Mouse (Mus musculus): ENCODE measurements around the gene Ninj2. TPM values are rescaled to one million over a fixed set of nuclear protein-coding genes. Genes with fewer than 3 reads are reported as not detected.

Ninj2 gene
- total RNA-seq, 1 experiment = 1.2 TPM

DNA sequence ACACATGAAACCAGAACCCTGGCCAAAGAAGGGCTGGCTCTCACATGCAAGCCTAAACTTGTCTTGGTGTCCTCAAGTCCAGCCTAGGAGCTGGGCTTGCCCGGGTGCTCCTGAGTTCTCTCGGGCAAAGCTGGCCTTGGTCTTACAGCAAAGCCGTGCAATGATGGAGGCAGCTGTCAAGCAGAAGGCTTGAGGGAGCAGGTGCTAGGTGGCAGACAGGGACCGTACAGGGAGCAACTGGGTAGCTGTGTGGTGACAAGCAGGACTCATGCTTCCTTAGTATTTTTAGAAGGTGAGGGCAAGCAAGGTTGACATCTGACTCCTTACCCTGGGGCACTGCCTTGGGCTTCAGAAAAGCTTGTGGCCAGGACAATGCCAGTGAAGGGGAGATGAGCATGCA lies 90.6 kb downstream of the Ninj2 start:
- TF ChIP-seq CHD2 (IDR thresholded peaks at IDR 0.05; ENCODE audit: low read depth, low read length) = no peak
- TF ChIP-seq HCFC1 (IDR thresholded peaks at IDR 0.05; ENCODE audit: borderline replicate concordance, insufficient read depth, low read length) = no peak
- no peak for TF ChIP-seq ZC3H11A (IDR thresholded peaks at IDR 0.05; ENCODE audit: borderline replicate concordance, low read depth, low read length)
- no peak for TF ChIP-seq MAFK (IDR thresholded peaks at IDR 0.05; ENCODE audit: insufficient read depth, low read depth, low read length)
- no peak for TF ChIP-seq ZNF384 (IDR thresholded peaks at IDR 0.05; ENCODE audit: low read depth, low read length)
- no peaks in the 10 kb centered on the region for H3K36me3 ChIP-seq (ENCODE audit: control insufficient read depth, insufficient read depth, low read length, poor library complexity, severe bottlenecking)
- H3K4me3 ChIP-seq (ENCODE audit: insufficient read depth in 1 of 2, low read depth in 1 of 2, low read length in 2 of 2, poor library complexity in 1 of 2, severe bottlenecking in 1 of 2) = no peak overlapping the region
- no peak for DNase-seq (ENCODE audit: low read depth, low spot score)
- in situ Hi-C loops (cut with MboI; ENCODE audit: low sequenced_read_pairs in 2 of 2, unreplicated experiment in 2 of 2) = loop anchor here in 1 of 2 experiments (25.0 kb wide), 1 partner anchor 696 kb away; the partner anchor contains the start of gene Fbxl14
- no peak overlapping the region for H3K27ac ChIP-seq (ENCODE audit: insufficient read depth, low read depth, low read length, poor library complexity, severe bottlenecking)
- H3K9ac ChIP-seq (ENCODE audit: insufficient read depth, low read depth, low read length, poor library complexity, severe bottlenecking) = no peak overlapping the region
- H3K4me1 ChIP-seq (ENCODE audit: control insufficient read depth in 2 of 2, insufficient read depth in 2 of 2, low read length in 2 of 2, poor library complexity in 1 of 2) = peaks cover 0 to 36% of the 10 kb centered on the region in 2 experiments; a peak in 3 of 4 replicates
- H3K9me3 ChIP-seq (ENCODE audit: control insufficient read depth, insufficient read depth, low read depth, low read length) = no peaks in the 10 kb centered on the region

- peak overlapping the region; percentile 26; a peak in 2 of 4 replicates for H3K4me3 ChIP-seq (ENCODE audit: insufficient read depth in 1 of 2, low read depth in 1 of 2, low read length in 2 of 2, poor library complexity in 1 of 2, severe bottlenecking in 1 of 2)
- no peak for DNase-seq (ENCODE audit: low read depth, low spot score)
- H3K9ac ChIP-seq (ENCODE audit: insufficient read depth, low read depth, low read length, poor library complexity, severe bottlenecking) = peak overlapping the region; percentile 54; the same call in 1 of the 2 replicates
- H3K4me1 ChIP-seq (ENCODE audit: control insufficient read depth in 2 of 2, insufficient read depth in 2 of 2, low read length in 2 of 2, poor library complexity in 1 of 2) = peaks cover 6 to 43% of the 10 kb centered on the region in 2 experiments
- in situ Hi-C loops (cut with MboI; ENCODE audit: low sequenced_read_pairs in 2 of 2, unreplicated experiment in 2 of 2) = loop anchor here in 1 of 2 experiments (25.0 kb wide), 1 partner anchor 698 kb away; the partner anchor contains the start of gene Fbxl14
- H3K36me3 ChIP-seq (ENCODE audit: control insufficient read depth, insufficient read depth, low read length, poor library complexity, severe bottlenecking) = no peaks in the 10 kb centered on the region
- peak overlapping the region; percentile 71; the same call in 1 of the 2 replicates for H3K27ac ChIP-seq (ENCODE audit: insufficient read depth, low read depth, low read length, poor library complexity, severe bottlenecking)
- no peak for TF ChIP-seq ZC3H11A (IDR thresholded peaks at IDR 0.05; ENCODE audit: borderline replicate concordance, low read depth, low read length)
- TF ChIP-seq ZNF384 (IDR thresholded peaks at IDR 0.05; ENCODE audit: low read depth, low read length) = peak; percentile 88
- no peaks in the 10 kb centered on the region for H3K9me3 ChIP-seq (ENCODE audit: control insufficient read depth, insufficient read depth, low read depth, low read length)
These were observed 92.0 kb downstream of the Ninj2 start for GRCm38 (mm10) chr6:120185012-120185730.

GRCm38 (mm10) chr6:120185756-120186155 lies 92.6 kb downstream of the Ninj2 start:
- no peak for TF ChIP-seq HCFC1 (IDR thresholded peaks at IDR 0.05; ENCODE audit: borderline replicate concordance, insufficient read depth, low read length)
- TF ChIP-seq MAFK (IDR thresholded peaks at IDR 0.05; ENCODE audit: insufficient read depth, low read depth, low read length) = peak; percentile 44; the same call in 1 of the 2 replicates
- no peak for DNase-seq (ENCODE audit: low read depth, low spot score)
- Histone ChIP-seq H3K9me3 (ENCODE audit: control insufficient read depth, insufficient read depth, low read depth, low read length) (no peaks in the 10 kb centered on the region), H3K4me3 (ENCODE audit: insufficient read depth in 1 of 2, low read depth in 1 of 2, low read length in 2 of 2, poor library complexity in 1 of 2, severe bottlenecking in 1 of 2) (peak overlapping the region; percentile 26; a peak in 2 of 4 replicates), H3K4me1 (ENCODE audit: control insufficient read depth in 2 of 2, insufficient read depth in 2 of 2, low read length in 2 of 2, poor library complexity in 1 of 2) (peaks cover 6 to 43% of the 10 kb centered on the region in 2 experiments), H3K27ac (ENCODE audit: insufficient read depth, low read depth, low read length, poor library complexity, severe bottlenecking) (peak overlapping the region; percentile 71; the same call in 1 of the 2 replicates), H3K9ac (ENCODE audit: insufficient read depth, low read depth, low read length, poor library complexity, severe bottlenecking) (peak overlapping the region; percentile 54; the same call in 1 of the 2 replicates), H3K36me3 (ENCODE audit: control insufficient read depth, insufficient read depth, low read length, poor library complexity, severe bottlenecking) (no peaks in the 10 kb centered on the region)
- in situ Hi-C loops (cut with MboI; ENCODE audit: low sequenced_read_pairs in 2 of 2, unreplicated experiment in 2 of 2) = loop anchor here in 1 of 2 experiments (25.0 kb wide), 1 partner anchor 698 kb away; the partner anchor contains the start of gene Fbxl14

DNA sequence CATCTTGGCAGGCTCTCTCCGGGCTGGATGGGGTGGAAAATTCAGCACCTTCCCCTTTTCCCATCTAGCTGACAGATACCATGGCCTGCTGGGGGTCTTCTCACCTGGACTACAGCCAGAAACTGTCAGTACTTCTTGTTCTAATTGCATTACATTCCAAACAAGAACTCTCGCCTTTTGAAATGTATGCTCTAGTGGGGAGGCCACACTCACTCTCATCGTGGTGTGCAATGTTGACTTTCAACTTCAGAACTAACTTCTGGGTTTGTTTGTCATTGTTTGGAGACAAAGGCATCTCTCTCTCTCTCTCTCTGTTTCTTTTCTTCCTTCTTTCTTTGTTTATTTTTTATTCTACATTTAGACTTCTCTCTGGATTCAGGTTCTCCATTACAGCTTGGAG lies 93.4 kb downstream of the Ninj2 start:
- Histone ChIP-seq H3K27ac (ENCODE audit: insufficient read depth, low read depth, low read length, poor library complexity, severe bottlenecking) (peak overlapping the region; percentile 74; the same call in 1 of the 2 replicates), H3K4me3 (ENCODE audit: insufficient read depth in 1 of 2, low read depth in 1 of 2, low read length in 2 of 2, poor library complexity in 1 of 2, severe bottlenecking in 1 of 2) (no peak overlapping the region), H3K36me3 (ENCODE audit: control insufficient read depth, insufficient read depth, low read length, poor library complexity, severe bottlenecking) (no peaks in the 10 kb centered on the region), H3K9me3 (ENCODE audit: control insufficient read depth, insufficient read depth, low read depth, low read length) (no peaks in the 10 kb centered on the region), H3K9ac (ENCODE audit: insufficient read depth, low read depth, low read length, poor library complexity, severe bottlenecking) (no peak overlapping the region), H3K4me1 (ENCODE audit: control insufficient read depth in 2 of 2, insufficient read depth in 2 of 2, low read length in 2 of 2, poor library complexity in 1 of 2) (peaks cover 8 to 46% of the 10 kb centered on the region in 2 experiments)
- DNase-seq (ENCODE audit: low read depth, low spot score) = no peak
- in situ Hi-C loops (cut with MboI; ENCODE audit: low sequenced_read_pairs in 2 of 2, unreplicated experiment in 2 of 2) = loop anchor here in 1 of 2 experiments (25.0 kb wide), 1 partner anchor 699 kb away; the partner anchor contains the start of gene Fbxl14
- TF ChIP-seq ZC3H11A (IDR thresholded peaks at IDR 0.05; ENCODE audit: borderline replicate concordance, low read depth, low read length) (no peak), HCFC1 (IDR thresholded peaks at IDR 0.05; ENCODE audit: borderline replicate concordance, insufficient read depth, low read length) (no peak), MAFK (IDR thresholded peaks at IDR 0.05; ENCODE audit: insufficient read depth, low read depth, low read length) (no peak), ZNF384 (IDR thresholded peaks at IDR 0.05; ENCODE audit: low read depth, low read length) (no peak), CHD2 (IDR thresholded peaks at IDR 0.05; ENCODE audit: low read depth, low read length) (no peak)

All from ES-E14 (cell line).